Mouse (Mus musculus): ENCODE data around the gene Hephl1. TPM values are rescaled to one million over a fixed set of nuclear protein-coding genes. Genes with fewer than 3 reads are reported as not detected.

Hephl1 gene
- polyA plus RNA-seq, 1 experiment: not detected

DNA sequence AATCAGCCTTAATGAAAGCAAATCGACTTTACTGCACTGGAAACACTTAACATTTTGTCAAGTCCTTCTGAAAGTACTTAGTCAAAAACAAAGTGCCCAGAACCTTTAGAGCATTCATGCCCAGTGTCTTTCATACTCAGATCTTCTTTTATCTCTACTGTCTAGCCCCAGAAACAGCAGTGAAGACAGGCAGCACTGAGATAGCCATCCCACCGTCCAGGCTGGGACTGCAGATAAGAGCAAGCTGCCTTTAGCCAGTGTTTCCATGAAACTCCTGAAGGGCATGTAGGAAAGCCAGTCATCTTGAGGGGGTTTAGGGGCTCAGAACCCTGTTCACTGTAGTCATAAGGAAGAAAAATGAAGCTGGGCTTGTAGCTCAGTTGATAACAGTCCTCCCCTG, 14.7 kb downstream of the Hephl1 start:
- no peaks in the 10 kb centered on the region for H3K36me3 ChIP-seq (ENCODE audit: control insufficient read depth, insufficient read depth, low read length)
- DNase-seq (ENCODE audit: low read depth in 1 of 2, low spot score in 2 of 2): no peak
- 82% methylated on average over 2 of the region's 2 CpGs for WGBS
- no peak overlapping the region for H3K4me3 ChIP-seq (ENCODE audit: extremely low read depth, insufficient read depth, insufficient read length)
- H3K27me3 ChIP-seq (ENCODE audit: control insufficient read depth, insufficient read depth, low read length): no peaks in the 10 kb centered on the region
- no peaks in the 10 kb centered on the region for H3K4me1 ChIP-seq (ENCODE audit: control insufficient read depth, insufficient read depth, insufficient read length)
- H3K27ac ChIP-seq (ENCODE audit: insufficient read depth, low read length): no peak overlapping the region
- TF ChIP-seq CTCF (IDR thresholded peaks at IDR 0.05; ENCODE audit: extremely low read depth, insufficient read depth, insufficient read length, insufficient replicate concordance) (no peak), POLR2A (IDR thresholded peaks at IDR 0.05; ENCODE audit: low read depth, low read length) (no peak)

DNA sequence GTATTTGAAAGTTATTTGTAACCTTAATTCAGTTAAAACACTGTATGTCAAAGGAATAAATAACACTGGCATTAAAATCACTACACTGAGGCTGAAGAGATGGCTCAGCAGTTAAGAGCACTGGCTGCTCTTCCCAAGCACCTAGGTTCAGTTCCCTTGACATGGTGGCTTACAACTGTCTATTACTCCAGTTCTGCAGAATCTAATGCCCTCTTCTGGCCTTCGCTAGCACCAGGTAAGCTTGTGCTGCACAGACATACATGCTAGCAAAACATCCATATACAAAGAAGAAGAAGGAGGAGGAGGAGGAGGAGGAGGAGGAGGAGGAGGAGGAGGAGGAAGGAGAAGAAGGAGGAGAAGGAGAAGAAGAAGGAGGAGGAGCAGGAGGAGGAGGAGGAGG, 15.7 kb downstream of the Hephl1 start:
- no peak for DNase-seq (ENCODE audit: low read depth in 1 of 2, low spot score in 2 of 2)
- TF ChIP-seq CTCF (IDR thresholded peaks at IDR 0.05; ENCODE audit: extremely low read depth, insufficient read depth, insufficient read length, insufficient replicate concordance): no peak
- no peak for TF ChIP-seq POLR2A (IDR thresholded peaks at IDR 0.05; ENCODE audit: low read depth, low read length)
- 100% methylated on average over 1 of the region's 1 CpGs for WGBS
- Histone ChIP-seq H3K27ac (ENCODE audit: insufficient read depth, low read length) (no peak overlapping the region), H3K27me3 (ENCODE audit: control insufficient read depth, insufficient read depth, low read length) (no peaks in the 10 kb centered on the region), H3K4me1 (ENCODE audit: control insufficient read depth, insufficient read depth, insufficient read length) (no peaks in the 10 kb centered on the region), H3K36me3 (ENCODE audit: control insufficient read depth, insufficient read depth, low read length) (no peaks in the 10 kb centered on the region), H3K4me3 (ENCODE audit: extremely low read depth, insufficient read depth, insufficient read length) (no peak overlapping the region)

DNA sequence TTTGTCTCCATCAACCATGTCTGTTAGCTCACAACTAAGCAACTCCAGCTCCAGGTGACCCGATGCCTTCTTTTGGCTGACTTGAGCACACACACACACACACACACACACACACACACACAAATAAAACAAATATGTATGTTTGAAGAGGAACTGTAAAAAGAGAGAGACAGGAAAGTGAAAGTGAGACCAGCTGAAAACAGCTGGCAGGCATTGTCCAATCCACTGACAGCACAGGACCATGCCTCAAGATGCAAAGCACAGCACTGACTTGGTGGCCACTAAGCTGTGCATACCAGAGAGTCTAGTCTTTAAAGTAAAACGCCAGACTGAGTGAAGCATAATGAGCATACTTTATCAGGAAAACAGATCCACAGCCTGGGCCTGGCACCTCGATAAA, 16.7 kb downstream of the Hephl1 start:
- no peak overlapping the region for H3K27ac ChIP-seq (ENCODE audit: insufficient read depth, low read length)
- 60% methylated on average over 3 of the region's 3 CpGs for WGBS

DNA sequence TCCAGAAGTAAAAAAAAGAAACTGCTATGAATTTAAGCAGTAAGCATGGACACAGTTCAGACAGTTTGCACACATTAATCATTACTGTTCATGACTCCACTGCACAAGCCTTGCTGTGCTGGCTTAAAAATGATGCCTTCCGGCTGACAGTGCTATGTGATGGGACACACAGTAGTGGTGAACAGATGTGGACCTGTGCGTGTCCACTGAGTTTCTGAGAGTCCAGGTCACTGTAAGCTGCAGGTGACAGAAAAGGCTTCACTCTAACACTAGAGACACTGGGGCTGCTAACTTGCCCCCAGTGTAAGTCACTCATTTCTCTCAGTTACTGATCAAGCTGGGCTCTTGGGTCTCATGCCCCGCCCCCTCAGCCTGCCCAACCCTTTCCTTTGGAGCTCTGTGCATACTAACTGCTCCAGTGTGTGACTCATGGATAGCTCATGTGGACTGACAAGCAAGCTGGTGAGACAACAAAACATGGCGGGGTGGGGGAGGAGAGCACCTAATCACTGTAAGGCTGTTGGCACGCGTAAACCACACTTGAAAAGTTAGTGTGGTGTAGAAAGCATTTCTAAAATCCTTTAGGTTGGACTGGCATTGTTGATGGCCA, 43.1 kb downstream of the Hephl1 start:
- WGBS: 86% methylated on average over 6 of the region's 6 CpGs
- DNase-seq (ENCODE audit: low read depth in 1 of 2, low spot score in 2 of 2): no peak
- H3K27me3 ChIP-seq (ENCODE audit: control insufficient read depth, insufficient read depth, low read length): no peaks in the 10 kb centered on the region

More for the DNA sequence above, 16.7 kb downstream of the Hephl1 start:
- H3K4me3 ChIP-seq (ENCODE audit: extremely low read depth, insufficient read depth, insufficient read length): no peak overlapping the region
- DNase-seq (ENCODE audit: low read depth in 1 of 2, low spot score in 2 of 2): no peak
- H3K36me3 ChIP-seq (ENCODE audit: control insufficient read depth, insufficient read depth, low read length): no peaks in the 10 kb centered on the region
- H3K4me1 ChIP-seq (ENCODE audit: control insufficient read depth, insufficient read depth, insufficient read length): no peaks in the 10 kb centered on the region
- TF ChIP-seq CTCF (IDR thresholded peaks at IDR 0.05; ENCODE audit: extremely low read depth, insufficient read depth, insufficient read length, insufficient replicate concordance) (no peak), POLR2A (IDR thresholded peaks at IDR 0.05; ENCODE audit: low read depth, low read length) (no peak)
- H3K27me3 ChIP-seq (ENCODE audit: control insufficient read depth, insufficient read depth, low read length): no peaks in the 10 kb centered on the region

DNA sequence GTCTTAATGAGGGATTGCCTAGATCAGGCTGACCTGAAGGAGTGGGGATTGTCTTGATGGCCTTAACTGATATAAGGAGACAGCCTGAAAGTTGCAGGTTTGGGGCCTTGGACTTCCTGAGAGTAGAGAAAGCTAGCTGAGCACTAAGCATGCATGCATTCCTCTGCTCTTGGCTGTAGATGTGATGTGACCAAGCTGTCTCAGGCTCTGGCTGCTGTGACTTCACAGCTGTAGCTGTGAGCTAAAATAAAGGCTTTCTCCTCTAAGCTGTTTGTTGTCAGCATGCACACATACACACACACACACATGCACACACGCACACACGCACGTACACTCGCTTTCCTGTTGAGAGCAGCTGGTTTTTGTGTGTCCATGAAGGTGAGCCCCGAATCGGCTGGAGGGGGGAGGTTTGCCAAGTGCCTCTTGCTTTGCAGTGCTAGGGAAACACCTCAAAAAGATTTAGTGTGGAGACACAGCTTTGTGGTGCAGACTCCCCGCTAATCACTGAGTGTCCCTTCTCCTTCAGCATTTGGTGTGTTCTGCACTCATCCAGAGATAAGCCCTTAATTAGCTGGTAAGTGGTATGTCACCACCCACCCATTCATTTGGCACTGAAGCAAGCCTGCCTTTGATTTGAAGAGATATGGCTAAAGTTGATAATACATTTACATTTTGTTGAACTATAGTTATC, 43.8 kb downstream of the Hephl1 start:
- Histone ChIP-seq H3K4me3 (ENCODE audit: extremely low read depth, insufficient read depth, insufficient read length) (no peak overlapping the region), H3K27me3 (ENCODE audit: control insufficient read depth, insufficient read depth, low read length) (no peaks in the 10 kb centered on the region), H3K36me3 (ENCODE audit: control insufficient read depth, insufficient read depth, low read length) (no peaks in the 10 kb centered on the region), H3K4me1 (ENCODE audit: control insufficient read depth, insufficient read depth, insufficient read length) (no peaks in the 10 kb centered on the region), H3K27ac (ENCODE audit: insufficient read depth, low read length) (no peak overlapping the region)
- WGBS: 86% methylated on average over 7 of the region's 7 CpGs
- DNase-seq (ENCODE audit: low read depth in 1 of 2, low spot score in 2 of 2): no peak
- TF ChIP-seq POLR2A (IDR thresholded peaks at IDR 0.05; ENCODE audit: low read depth, low read length) (no peak), CTCF (IDR thresholded peaks at IDR 0.05; ENCODE audit: extremely low read depth, insufficient read depth, insufficient read length, insufficient replicate concordance) (no peak)

More for the DNA sequence above, 43.1 kb downstream of the Hephl1 start:
- no peak overlapping the region for H3K4me3 ChIP-seq (ENCODE audit: extremely low read depth, insufficient read depth, insufficient read length)
- H3K36me3 ChIP-seq (ENCODE audit: control insufficient read depth, insufficient read depth, low read length): no peaks in the 10 kb centered on the region
- H3K4me1 ChIP-seq (ENCODE audit: control insufficient read depth, insufficient read depth, insufficient read length): no peaks in the 10 kb centered on the region
- H3K27ac ChIP-seq (ENCODE audit: insufficient read depth, low read length): no peak overlapping the region
- no peak for TF ChIP-seq CTCF (IDR thresholded peaks at IDR 0.05; ENCODE audit: extremely low read depth, insufficient read depth, insufficient read length, insufficient replicate concordance)
- no peak for TF ChIP-seq POLR2A (IDR thresholded peaks at IDR 0.05; ENCODE audit: low read depth, low read length)

DNA sequence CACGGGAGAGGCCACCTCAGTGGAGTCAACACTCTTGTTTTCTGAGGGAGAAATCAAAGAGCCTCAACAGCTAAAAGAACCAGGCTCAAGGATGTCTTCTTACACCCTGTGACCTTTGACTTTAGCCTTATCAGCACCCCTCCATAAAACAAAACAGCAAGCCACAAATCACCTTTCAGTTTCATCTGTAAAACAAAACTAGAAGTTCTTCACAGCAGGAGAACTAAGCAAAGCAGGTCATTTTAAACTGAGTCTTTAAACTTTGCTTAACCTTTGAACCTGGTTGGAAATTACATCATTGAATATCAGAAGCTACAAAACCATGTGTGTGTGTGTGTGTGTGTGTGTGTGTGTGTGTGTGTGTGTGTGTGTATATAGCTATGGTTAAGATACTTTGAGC, 47.7 kb downstream of the Hephl1 start:
- 23% methylated on average over 1 of the region's 1 CpGs for WGBS
- H3K4me3 ChIP-seq (ENCODE audit: extremely low read depth, insufficient read depth, insufficient read length): no peak overlapping the region
- no peaks in the 10 kb centered on the region for H3K27me3 ChIP-seq (ENCODE audit: control insufficient read depth, insufficient read depth, low read length)
- no peak for DNase-seq (ENCODE audit: low read depth in 1 of 2, low spot score in 2 of 2)
- TF ChIP-seq POLR2A (IDR thresholded peaks at IDR 0.05; ENCODE audit: low read depth, low read length): no peak
- no peak for TF ChIP-seq CTCF (IDR thresholded peaks at IDR 0.05; ENCODE audit: extremely low read depth, insufficient read depth, insufficient read length, insufficient replicate concordance)
- no peak overlapping the region for H3K27ac ChIP-seq (ENCODE audit: insufficient read depth, low read length)
- no peaks in the 10 kb centered on the region; the same call in 1 of the 2 replicates for H3K4me1 ChIP-seq (ENCODE audit: control insufficient read depth, insufficient read depth, insufficient read length)
- no peaks in the 10 kb centered on the region for H3K36me3 ChIP-seq (ENCODE audit: control insufficient read depth, insufficient read depth, low read length)

DNA sequence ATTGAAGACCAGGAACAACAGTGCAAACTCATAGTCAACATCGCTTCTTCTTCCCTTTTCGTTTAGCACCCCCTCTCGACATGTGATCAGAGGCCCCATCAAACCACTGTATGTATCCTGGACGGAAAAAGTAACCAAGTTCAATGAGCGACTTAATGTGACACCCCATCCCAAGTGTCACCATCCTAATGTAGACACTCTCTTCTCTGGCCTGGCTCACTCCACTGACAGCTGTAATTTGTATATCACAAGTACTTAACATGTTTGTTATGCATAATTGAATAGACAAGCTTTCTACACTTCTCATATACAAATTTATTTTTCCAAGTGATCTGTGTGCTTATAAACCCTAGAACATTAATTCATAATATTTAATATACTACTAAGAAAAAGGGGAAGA, 51.1 kb downstream of the Hephl1 start:
- H3K4me1 ChIP-seq (ENCODE audit: control insufficient read depth, insufficient read depth, insufficient read length): no peaks in the 10 kb centered on the region; the same call in 1 of the 2 replicates
- 83% methylated on average over 5 of the region's 5 CpGs for WGBS
- no peak for TF ChIP-seq CTCF (IDR thresholded peaks at IDR 0.05; ENCODE audit: extremely low read depth, insufficient read depth, insufficient read length, insufficient replicate concordance)

More for the DNA sequence above, 51.1 kb downstream of the Hephl1 start:
- Histone ChIP-seq H3K27me3 (ENCODE audit: control insufficient read depth, insufficient read depth, low read length) (no peaks in the 10 kb centered on the region), H3K36me3 (ENCODE audit: control insufficient read depth, insufficient read depth, low read length) (no peaks in the 10 kb centered on the region), H3K27ac (ENCODE audit: insufficient read depth, low read length) (no peak overlapping the region), H3K4me3 (ENCODE audit: extremely low read depth, insufficient read depth, insufficient read length) (no peak overlapping the region)
- DNase-seq (ENCODE audit: low read depth in 1 of 2, low spot score in 2 of 2): no peak
